Comparison of ENCODE assay signal across 27 mouse cellular contexts in the genomic region with DNA sequence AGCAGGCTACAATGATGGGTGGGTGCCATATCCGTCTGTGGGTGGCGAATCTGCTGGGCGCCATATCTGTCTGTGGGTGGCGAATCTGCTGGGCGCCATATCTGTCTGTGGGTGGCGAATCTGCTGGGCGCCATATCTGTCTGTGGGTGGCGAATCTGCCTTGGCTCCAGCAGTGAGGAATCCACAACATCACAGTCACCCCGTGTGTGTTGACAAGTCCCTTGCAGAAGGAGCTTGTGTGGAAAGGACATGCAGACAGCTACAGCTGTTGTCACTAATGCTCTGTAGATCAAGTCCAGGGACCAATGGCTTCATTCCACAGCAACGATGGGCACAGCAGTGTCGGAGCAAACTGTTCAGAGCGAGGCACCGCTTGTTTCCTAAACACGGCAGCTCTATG.
DNase-seq lines count a peak whose midpoint lies in the region; ATAC-seq lines count a peak whose summit lies in the region.
"Had no signal": no experiment of that assay in that cellular context is flagged by ENCODE, and none has a peak within 500 bp of the region (broad histone marks: within the 10 kb centered on the region; RNA-seq: fewer than 3 reads in every experiment).

No protein-coding gene starts in this region.

- WGBS in heart, embryonic 16.5 days, result 49% methylated on average over 14 of the region's 14 CpGs
- WGBS in heart, embryonic 10.5 days, result 69% methylated on average over 14 of the region's 14 CpGs
- WGBS in liver, embryonic 12.5 days (ENCODE audit: insufficient replicate concordance), result 79% methylated on average over 14 of the region's 14 CpGs

- peaks cover 4% of the 10 kb centered on the region; the same call in 1 of the 2 replicates for H3K4me1 ChIP-seq in heart, embryonic 16.5 days (ENCODE audit: control insufficient read depth, insufficient read depth, low read length)
- H3K4me1 ChIP-seq in heart, embryonic 10.5 days, result peaks cover 4% of the 10 kb centered on the region; the same call in 1 of the 2 replicates
- H3K4me1 ChIP-seq in liver, embryonic 12.5 days, result no peaks in the 10 kb centered on the region
- H3K4me1 ChIP-seq: forebrain, embryonic 10.5 days; forebrain, embryonic 15.5 days; intestine, embryonic 15.5 days; limb, embryonic 12.5 days; lung, embryonic 15.5 days; midbrain, embryonic 12.5 days; neural tube, embryonic 12.5 days had no signal

- no peak for DNase-seq in heart, embryonic 10.5 days (ENCODE audit: low spot score)
- peak; percentile 25 to 32 for DNase-seq in layer of hippocampus, adult 8-10 months (ENCODE audit: low spot score in 2 of 2)
- no peak for DNase-seq in layer of hippocampus, postnatal 25 days (ENCODE audit: extremely low spot score in 1 of 2, low spot score in 1 of 2)
- DNase-seq in heart, postnatal 4 days, result peak; percentile 39
- DNase-seq: adrenal gland, postnatal 25 days; B cell, adult 2 months; cerebellum, adult 18-20 months; cerebellum, postnatal 10 days; gastrocnemius, postnatal 10 days; kidney, postnatal 4 days; right cerebral cortex, postnatal 4 days had no signal

- H3K9me3 ChIP-seq in heart, embryonic 16.5 days (replicated peaks; ENCODE audit: control insufficient read depth, low read length), result no peaks in the 10 kb centered on the region
- H3K9me3 ChIP-seq in heart, embryonic 10.5 days, result no peaks in the 10 kb centered on the region
- no peaks in the 10 kb centered on the region for H3K9me3 ChIP-seq in liver, embryonic 12.5 days (replicated peaks)
- H3K9me3 ChIP-seq: embryonic facial prominence, embryonic 13.5 days; forebrain, embryonic 10.5 days; forebrain, embryonic 15.5 days; heart, embryonic 15.5 days; intestine, embryonic 15.5 days; limb, embryonic 12.5 days; lung, embryonic 15.5 days; midbrain, embryonic 12.5 days; neural tube, embryonic 12.5 days had no signal

- no peak overlapping the region for H3K9ac ChIP-seq in heart, embryonic 16.5 days (ENCODE audit: low read length)
- no peak overlapping the region for H3K9ac ChIP-seq in liver, embryonic 12.5 days
- H3K9ac ChIP-seq: embryonic facial prominence, embryonic 13.5 days; forebrain, embryonic 15.5 days; heart, embryonic 15.5 days; intestine, embryonic 15.5 days; limb, embryonic 12.5 days; lung, embryonic 15.5 days; midbrain, embryonic 12.5 days; neural tube, embryonic 12.5 days had no signal

- peak; percentile 49; the same call in 1 of the 2 replicates for ATAC-seq in heart, embryonic 16.5 days (replicated peaks; ENCODE audit: extremely low read depth, insufficient read depth, low FRiP score)
- no peak for ATAC-seq in liver, embryonic 12.5 days
- ATAC-seq: forebrain, embryonic 15.5 days; hindbrain, postnatal 0 days; intestine, embryonic 15.5 days had no signal

- no peaks in the 10 kb centered on the region for H3K36me3 ChIP-seq in heart, embryonic 16.5 days (ENCODE audit: control insufficient read depth, insufficient read depth)
- no peaks in the 10 kb centered on the region for H3K36me3 ChIP-seq in heart, embryonic 10.5 days
- H3K36me3 ChIP-seq in liver, embryonic 12.5 days, result no peaks in the 10 kb centered on the region
- H3K36me3 ChIP-seq: embryonic facial prominence, embryonic 13.5 days; forebrain, embryonic 10.5 days; forebrain, embryonic 15.5 days; heart, embryonic 15.5 days; intestine, embryonic 15.5 days; limb, embryonic 12.5 days; lung, embryonic 15.5 days; midbrain, embryonic 12.5 days; neural tube, embryonic 12.5 days had no signal

- no peak overlapping the region for H3K4me3 ChIP-seq in heart, embryonic 16.5 days (ENCODE audit: low read length)
- no peak overlapping the region for H3K4me3 ChIP-seq in heart, embryonic 10.5 days
- H3K4me3 ChIP-seq in liver, embryonic 12.5 days, result no peak overlapping the region
- H3K4me3 ChIP-seq: embryonic facial prominence, embryonic 13.5 days; forebrain, embryonic 10.5 days; forebrain, embryonic 15.5 days; heart, embryonic 15.5 days; intestine, embryonic 15.5 days; left cerebral cortex, adult 2 months; limb, embryonic 12.5 days; lung, embryonic 15.5 days; midbrain, embryonic 12.5 days; myocyte; neural tube, embryonic 12.5 days had no signal

- H3K27ac ChIP-seq in heart, embryonic 16.5 days (ENCODE audit: low read length), result no peak overlapping the region
- H3K27ac ChIP-seq in heart, embryonic 10.5 days, result no peak overlapping the region
- H3K27ac ChIP-seq in liver, embryonic 12.5 days, result no peak overlapping the region
- H3K27ac ChIP-seq: embryonic facial prominence, embryonic 13.5 days; forebrain, embryonic 10.5 days; forebrain, embryonic 15.5 days; heart, embryonic 15.5 days; hindbrain, postnatal 0 days; intestine, embryonic 15.5 days; kidney, postnatal 0 days; left cerebral cortex, adult 2 months; limb, embryonic 12.5 days; lung, embryonic 15.5 days; midbrain, embryonic 12.5 days; neural tube, embryonic 12.5 days; stomach, postnatal 0 days had no signal

- H3K27me3 ChIP-seq in heart, embryonic 16.5 days (ENCODE audit: control insufficient read depth, insufficient read depth, low read length), result peaks cover 8% of the 10 kb centered on the region
- peaks cover 32% of the 10 kb centered on the region for H3K27me3 ChIP-seq in heart, embryonic 10.5 days (ENCODE audit: insufficient read depth, poor library complexity, severe bottlenecking)
- no peaks in the 10 kb centered on the region for H3K27me3 ChIP-seq in liver, embryonic 12.5 days (replicated peaks)
- H3K27me3 ChIP-seq: embryonic facial prominence, embryonic 13.5 days; forebrain, embryonic 15.5 days; intestine, embryonic 15.5 days; lung, embryonic 15.5 days; midbrain, embryonic 12.5 days; neural tube, embryonic 12.5 days had no signal

- no peak overlapping the region; the same call in 1 of the 2 replicates for H3K4me2 ChIP-seq in heart, embryonic 16.5 days (ENCODE audit: low read depth, low read length)
- H3K4me2 ChIP-seq in liver, embryonic 12.5 days, result no peak overlapping the region
- H3K4me2 ChIP-seq: embryonic facial prominence, embryonic 13.5 days; forebrain, embryonic 15.5 days; heart, embryonic 15.5 days; intestine, embryonic 15.5 days; limb, embryonic 12.5 days; lung, embryonic 15.5 days; midbrain, embryonic 12.5 days; neural tube, embryonic 12.5 days had no signal

Comparison
In these comparisons a context has a peak if more than half of its experiments do, and no peak if none do; other contexts are left out.
1. DNase-seq: peak in layer of hippocampus, adult 8-10 months (2 of 2) and heart, postnatal 4 days (single experiment); none in heart, embryonic 10.5 days (single experiment) and layer of hippocampus, postnatal 25 days (0 of 2).